Mouse (Mus musculus) ES-E14 (cell line): Measurements from ENCODE around the gene Pck2. TPM values are rescaled to one million over a fixed set of nuclear protein-coding genes. Genes with fewer than 3 reads are reported as not detected.
A peak's percentile ranks its signal among the peaks of the same experiment; 100 is the strongest.

Source experiments
- DNase-seq: peaks from one replicate; pipeline ENCODE4 v3.0.0-alpha.2; 2013; ENCODE audit warnings: low read depth, low spot score
- H3K27ac ChIP-seq: 2 replicates; pipeline ENCODE4 v1.5.1; 2012; ENCODE audit warnings: low read depth, mild to moderate bottlenecking, low read length, moderate library complexity, mixed read lengths; ENCODE audit not compliant: poor library complexity, insufficient read depth, severe bottlenecking
- H3K36me3 ChIP-seq: 2 replicates; pipeline ENCODE4 v1.6.1; 2012; ENCODE audit warnings: mild to moderate bottlenecking, low read length, moderate library complexity, mixed read lengths; ENCODE audit not compliant: control insufficient read depth, poor library complexity, insufficient read depth, severe bottlenecking
- H3K4me1 ChIP-seq, 2 experiments: fragments of 150-350 bp in 1 of 2; sonication (generic) in 1 of 2; 2 replicates each; pipeline ENCODE4 v1.6.1; 2012; ENCODE audit warnings: low read length in 2 of 2, mild to moderate bottlenecking in 1 of 2, mixed read lengths in 1 of 2; ENCODE audit not compliant: control insufficient read depth in 2 of 2, insufficient read depth in 2 of 2, poor library complexity in 1 of 2
- H3K4me3 ChIP-seq, 2 experiments: fragments of 150-350 bp in 1 of 2; sonication (generic) in 1 of 2; 2 replicates each; pipeline ENCODE4 v1.5.1; 2012; ENCODE audit warnings: low read length in 2 of 2, low read depth in 1 of 2, mild to moderate bottlenecking in 1 of 2, mixed read lengths in 1 of 2; ENCODE audit not compliant: insufficient read depth in 1 of 2, poor library complexity in 1 of 2, severe bottlenecking in 1 of 2
- H3K9ac ChIP-seq: 2 replicates; pipeline ENCODE4 v1.6.1; 2012; ENCODE audit warnings: low read depth, mild to moderate bottlenecking, low read length, mixed read lengths; ENCODE audit not compliant: poor library complexity, insufficient read depth, severe bottlenecking
- H3K9me3 ChIP-seq: fragments of 150-350 bp; sonication (generic); 2 replicates; pipeline ENCODE4 v1.6.1; 2012; ENCODE audit warnings: low read depth, mild to moderate bottlenecking, low read length; ENCODE audit not compliant: control insufficient read depth, insufficient read depth
- CHD2 ChIP-seq: IDR thresholded peaks from 2 replicates; pipeline ENCODE4 v1.6.1; 2014; ENCODE audit warnings: mild to moderate bottlenecking, low read depth, low read length, inconsistent platforms
- HCFC1 ChIP-seq: IDR thresholded peaks from 2 replicates; pipeline ENCODE4 v1.6.1; 2012; ENCODE audit warnings: low read length, inconsistent platforms, borderline replicate concordance; ENCODE audit not compliant: insufficient read depth
- MAFK ChIP-seq: IDR thresholded peaks from 2 replicates; pipeline ENCODE4 v1.6.1; 2014; ENCODE audit warnings: mild to moderate bottlenecking, low read depth, low read length, inconsistent platforms; ENCODE audit not compliant: insufficient read depth
- ZC3H11A ChIP-seq: IDR thresholded peaks from 2 replicates; pipeline ENCODE4 v1.6.1; 2012; ENCODE audit warnings: low read depth, mild to moderate bottlenecking, inconsistent platforms, low read length, borderline replicate concordance
- ZNF384 ChIP-seq: IDR thresholded peaks from 2 replicates; pipeline ENCODE4 v1.6.1; 2012; ENCODE audit warnings: low read depth, low read length, inconsistent platforms
- in situ Hi-C, 2 experiments: fragments of 600-800 bp; cut with MboI; formaldehyde crosslinking; loops; one replicate each; pipeline ENCODE4 v1.15.1; 2025; ENCODE audit warnings: low sequenced_read_pairs in 2 of 2, inconsistent platforms in 1 of 2; ENCODE audit not compliant: unreplicated experiment in 2 of 2
- total RNA-seq: library from RNA; depleted of rRNA; stranded (reverse); fragments of 300-350 nt; gene quantifications from 2 replicates; pipeline ENCODE4 v1.2.3, GENCODE M21; 2012

The Pck2 gene
- total RNA-seq, 1 experiment: 28.5 TPM

DNA sequence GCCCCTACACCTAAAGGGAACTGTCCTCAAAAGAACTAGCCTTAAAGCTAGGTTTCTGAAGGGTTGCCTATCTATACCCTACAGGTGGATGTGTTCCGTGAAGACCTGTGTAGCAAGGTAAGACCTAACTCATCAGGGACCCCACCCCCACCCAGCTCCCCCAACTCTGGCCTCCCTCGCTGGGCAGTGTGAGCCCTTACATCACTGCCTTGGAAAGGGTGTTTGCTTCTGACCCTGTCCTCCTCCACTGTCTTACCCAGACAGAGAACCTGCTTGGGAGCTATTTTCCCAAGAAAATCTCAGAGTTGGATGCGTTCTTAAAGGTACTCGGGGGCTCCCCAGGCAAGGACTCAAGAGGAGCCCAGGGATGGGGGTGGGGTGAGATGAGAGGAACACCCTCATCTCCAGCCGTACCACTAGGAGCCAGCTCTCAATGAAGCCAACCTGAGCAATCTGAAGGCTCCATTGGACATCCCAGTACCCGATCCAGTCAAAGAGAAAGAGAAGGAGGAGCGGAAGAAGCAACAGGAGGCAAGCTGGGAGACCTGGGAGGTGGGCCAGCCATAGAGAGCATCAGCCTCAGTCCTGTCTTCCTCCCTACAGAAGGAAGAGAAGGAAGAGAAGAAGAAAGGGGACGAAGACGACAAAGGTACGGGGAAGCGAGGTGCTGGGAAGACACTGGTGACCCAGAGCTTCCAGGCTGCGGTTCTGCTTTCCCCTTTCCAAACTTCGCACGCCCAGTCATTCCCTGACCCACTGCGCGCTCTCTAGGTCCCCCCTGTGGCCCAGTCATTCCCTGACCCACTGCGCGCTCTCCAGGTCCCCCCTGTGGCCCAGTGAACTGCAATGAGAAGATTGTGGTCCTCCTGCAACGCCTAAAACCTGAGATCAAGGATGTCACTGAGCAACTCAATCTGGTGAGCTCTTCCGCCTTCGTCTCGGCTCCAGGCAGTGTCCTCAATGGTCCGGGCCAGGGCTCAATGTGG, 39.7 kb downstream of the Pck2 start:
- peak overlapping the region in 1 of 2 experiments; percentile 30; a peak in 1 of 4 replicates for H3K4me3 ChIP-seq
- TF ChIP-seq HCFC1 (no peak), ZNF384 (no peak), MAFK (no peak), ZC3H11A (no peak), CHD2 (no peak)

DNA sequence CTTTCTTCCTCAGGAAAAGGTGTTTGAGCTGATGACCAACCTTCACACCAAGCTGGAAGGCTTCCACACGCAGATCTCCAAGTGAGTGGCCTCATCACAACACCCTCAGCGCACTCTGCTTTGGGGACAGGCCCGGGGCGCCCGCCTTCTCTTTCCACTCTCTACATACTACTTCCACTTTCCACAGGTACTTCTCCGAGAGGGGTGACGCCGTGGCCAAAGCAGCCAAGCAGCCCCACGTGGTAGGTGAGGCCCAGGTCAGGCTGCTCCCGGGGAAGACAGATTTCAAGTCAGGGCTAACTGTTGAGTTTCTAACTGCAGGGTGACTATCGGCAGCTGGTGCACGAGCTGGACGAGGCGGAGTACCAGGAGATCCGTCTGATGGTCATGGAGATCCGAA, 40.7 kb downstream of the Pck2 start:
- H3K9me3 ChIP-seq: no peaks in the 10 kb centered on the region
- no peak for TF ChIP-seq CHD2
- TF ChIP-seq MAFK: no peak
- no peak for TF ChIP-seq HCFC1
- TF ChIP-seq ZC3H11A: no peak
- no peak for TF ChIP-seq ZNF384
- H3K4me3 ChIP-seq: no peak overlapping the region
- no peak for DNase-seq
- H3K9ac ChIP-seq: no peak overlapping the region
- peaks cover 13% of the 10 kb centered on the region; the same call in 1 of the 2 replicates for H3K36me3 ChIP-seq
- H3K27ac ChIP-seq: no peak overlapping the region
- H3K4me1 ChIP-seq: peaks cover 6 to 22% of the 10 kb centered on the region in 2 experiments; a peak in 3 of 4 replicates
- in situ Hi-C loops: no loop called here

More for the DNA sequence above, 39.7 kb downstream of the Pck2 start:
- Histone ChIP-seq H3K9me3 (no peaks in the 10 kb centered on the region), H3K27ac (no peak overlapping the region), H3K9ac (no peak overlapping the region), H3K4me1 (peaks cover 6 to 25% of the 10 kb centered on the region in 2 experiments; a peak in 3 of 4 replicates), H3K36me3 (peaks cover 13% of the 10 kb centered on the region; the same call in 1 of the 2 replicates)
- in situ Hi-C loops: no loop called here
- no peak for DNase-seq

DNA sequence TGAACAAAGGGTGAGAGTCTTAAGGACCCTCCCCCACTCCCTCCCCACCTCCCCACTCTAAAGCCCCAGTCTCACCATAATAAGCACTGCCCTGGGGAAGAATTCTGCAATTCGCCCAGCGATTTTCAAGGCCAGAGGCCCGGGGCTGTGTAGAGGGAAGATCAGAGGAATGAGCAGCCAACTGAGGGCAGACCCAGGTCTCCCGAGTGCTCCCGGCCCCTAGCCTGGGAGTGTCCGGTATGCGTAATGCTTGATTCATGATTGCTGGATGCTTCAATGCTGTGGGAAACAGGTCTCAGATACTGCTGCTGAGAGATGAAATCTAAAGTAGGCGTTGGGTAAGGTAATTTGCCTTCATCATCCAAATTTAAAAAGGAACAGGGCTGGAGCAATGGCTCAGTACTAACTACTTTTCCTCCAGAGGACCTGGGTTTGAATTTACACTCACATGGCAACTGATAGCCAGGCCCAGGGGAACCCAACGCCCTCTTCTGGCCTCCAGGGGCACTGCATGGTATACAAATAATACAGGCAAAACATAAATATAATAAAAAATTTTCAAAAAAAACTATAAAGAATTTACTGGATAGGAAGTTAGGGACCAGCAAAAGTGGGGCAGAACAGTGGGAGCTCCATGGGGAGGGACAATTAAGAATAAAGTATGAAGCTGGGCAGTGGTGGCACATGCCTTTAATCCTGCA, 42.1 kb downstream of the Pck2 start:
- no peak overlapping the region for H3K9ac ChIP-seq
- H3K4me3 ChIP-seq: no peak overlapping the region
- peaks cover 13% of the 10 kb centered on the region; the same call in 1 of the 2 replicates for H3K36me3 ChIP-seq
- peaks cover 6 to 19% of the 10 kb centered on the region in 2 experiments; a peak in 3 of 4 replicates for H3K4me1 ChIP-seq
- H3K27ac ChIP-seq: no peak overlapping the region
- H3K9me3 ChIP-seq: no peaks in the 10 kb centered on the region
- in situ Hi-C loops: no loop called here
- DNase-seq: no peak
- TF ChIP-seq HCFC1 (no peak), CHD2 (no peak), MAFK (no peak), ZNF384 (no peak), ZC3H11A (no peak)

DNA sequence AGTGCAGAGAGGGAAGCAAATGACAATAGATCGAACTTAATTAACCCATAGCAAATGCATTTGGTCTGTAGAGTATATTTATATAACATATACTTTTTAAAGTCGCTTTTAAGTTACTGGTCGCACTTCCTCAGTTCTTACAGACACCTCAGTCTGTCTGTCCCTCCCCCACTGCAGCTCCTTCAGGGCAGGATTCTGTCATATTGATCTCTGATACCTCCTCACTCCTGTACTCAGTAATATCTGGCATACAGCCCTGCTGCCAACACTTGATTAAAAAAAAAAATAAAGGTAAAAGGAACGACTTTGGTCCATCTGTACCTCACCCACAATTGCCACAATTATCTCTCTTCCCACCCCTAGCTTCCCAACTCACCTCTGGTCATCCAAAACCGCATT, 44.2 kb downstream of the Pck2 start:
- H3K9ac ChIP-seq: peak overlapping the region; percentile 78; the same call in 1 of the 2 replicates
- DNase-seq: no peak
- peaks cover 13% of the 10 kb centered on the region; the same call in 1 of the 2 replicates for H3K36me3 ChIP-seq
- peak overlapping the region; percentile 89 to 95; a peak in 3 of 4 replicates for H3K4me3 ChIP-seq
- TF ChIP-seq CHD2: no peak
- TF ChIP-seq MAFK: no peak
- TF ChIP-seq ZC3H11A: no peak
- TF ChIP-seq ZNF384: no peak
- no peak for TF ChIP-seq HCFC1
- H3K27ac ChIP-seq: no peak overlapping the region
- H3K9me3 ChIP-seq: no peaks in the 10 kb centered on the region
- H3K4me1 ChIP-seq: peaks cover 2 to 19% of the 10 kb centered on the region in 2 experiments; a peak in 2 of 4 replicates
- in situ Hi-C loops: no loop called here
